Comparison of ENCODE assay signal across 9 mouse cellular contexts in the genomic region with DNA sequence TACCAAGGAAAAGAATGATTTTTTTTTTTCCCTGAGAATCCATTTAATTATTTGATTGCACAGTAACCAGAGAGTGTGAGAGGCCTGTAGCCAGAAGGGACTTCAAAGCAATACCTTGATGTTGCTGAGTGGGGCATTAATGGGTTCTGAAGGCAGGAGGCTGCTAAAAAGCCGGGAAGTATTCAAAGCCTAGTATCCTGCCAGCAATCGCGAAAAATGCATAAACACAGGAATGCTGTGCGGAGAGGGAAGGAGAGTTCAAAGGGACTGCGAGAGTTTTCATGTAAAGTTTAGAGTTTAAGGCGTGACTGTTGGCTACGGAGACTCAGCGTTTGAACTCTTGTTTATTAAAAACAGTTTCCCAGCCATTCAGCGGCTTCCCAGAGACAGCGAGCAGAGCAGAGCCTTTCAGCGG. TPM values are rescaled to one million over a fixed set of nuclear protein-coding genes. Genes with fewer than 3 reads are reported as not detected.
DNase-seq lines count a peak whose midpoint lies in the region; ATAC-seq and TF ChIP-seq lines count a peak whose summit lies in the region.
"Had no signal": no experiment of that assay in that cellular context is flagged by ENCODE, and none has a peak within 500 bp of the region (broad histone marks: within the 10 kb centered on the region; RNA-seq: fewer than 3 reads in every experiment).

No protein-coding gene starts in this region.

- intact Hi-C loops in gastrocnemius, adult 2 months (cut with DNase I) = no loop called here

- H3K27ac ChIP-seq in forebrain, embryonic 11.5 days (ENCODE audit: low read depth, low read length) = peak overlapping the region; percentile 3; the same call in 1 of the 2 replicates
- no peak overlapping the region for H3K27ac ChIP-seq in forebrain, postnatal 0 days (ENCODE audit: low read depth, low read length)
- no peak overlapping the region for H3K27ac ChIP-seq in hindbrain, postnatal 0 days
- H3K27ac ChIP-seq in midbrain, embryonic 12.5 days (replicated peaks) = 0 out of 2 replicates have a peak overlapping the region, but pooled peaks have one; percentile 20
- H3K27ac ChIP-seq in gastrocnemius, adult 2 months = no peak overlapping the region

- no peaks in the 10 kb centered on the region for H3K9me3 ChIP-seq in forebrain, embryonic 11.5 days (ENCODE audit: control insufficient read depth, low read length)
- H3K9me3 ChIP-seq in forebrain, postnatal 0 days (ENCODE audit: low read length) = no peaks in the 10 kb centered on the region
- no peaks in the 10 kb centered on the region for H3K9me3 ChIP-seq in hindbrain, postnatal 0 days (ENCODE audit: low read length)
- H3K9me3 ChIP-seq in midbrain, embryonic 12.5 days = no peaks in the 10 kb centered on the region

- peak overlapping the region; percentile 27; the same call in 1 of the 2 replicates for H3K9ac ChIP-seq in forebrain, embryonic 11.5 days (ENCODE audit: low read length)
- H3K9ac ChIP-seq in forebrain, postnatal 0 days = no peak overlapping the region
- no peak overlapping the region for H3K9ac ChIP-seq in hindbrain, postnatal 0 days (replicated peaks; ENCODE audit: low read length)
- no peak overlapping the region for H3K9ac ChIP-seq in midbrain, embryonic 12.5 days (replicated peaks)

- 4% methylated on average over 11 of the region's 11 CpGs for WGBS in forebrain, embryonic 11.5 days
- 1% methylated on average over 11 of the region's 11 CpGs for WGBS in forebrain, postnatal 0 days
- 9% methylated on average over 11 of the region's 11 CpGs for WGBS in hindbrain, postnatal 0 days
- WGBS in midbrain, embryonic 12.5 days = 2% methylated on average over 11 of the region's 11 CpGs

- H3K4me1 ChIP-seq in forebrain, embryonic 11.5 days (replicated peaks; ENCODE audit: control insufficient read depth, insufficient read depth, low read length) = no peaks in the 10 kb centered on the region; the same call in 1 of the 2 replicates
- no peaks in the 10 kb centered on the region for H3K4me1 ChIP-seq in forebrain, postnatal 0 days (ENCODE audit: insufficient read depth)
- H3K4me1 ChIP-seq in hindbrain, postnatal 0 days (ENCODE audit: insufficient read depth, low read length) = 0 out of 2 replicates have a peak, but pooled peaks cover 7% of the 10 kb centered on the region
- peaks cover 16% of the 10 kb centered on the region; the same call in 1 of the 2 replicates for H3K4me1 ChIP-seq in midbrain, embryonic 12.5 days

- peak; percentile 63 for ATAC-seq in forebrain, embryonic 11.5 days (replicated peaks; ENCODE audit: low FRiP score)
- no peak for ATAC-seq in forebrain, postnatal 0 days
- no peak for ATAC-seq in hindbrain, postnatal 0 days
- ATAC-seq in midbrain, embryonic 12.5 days (ENCODE audit: low FRiP score, low read depth) = no peak

- H3K36me3 ChIP-seq in forebrain, embryonic 11.5 days (ENCODE audit: control insufficient read depth, insufficient read depth, low read length) = no peaks in the 10 kb centered on the region
- no peaks in the 10 kb centered on the region for H3K36me3 ChIP-seq in forebrain, postnatal 0 days (ENCODE audit: insufficient read depth)
- no peaks in the 10 kb centered on the region for H3K36me3 ChIP-seq in hindbrain, postnatal 0 days (ENCODE audit: insufficient read depth, low read length)
- no peaks in the 10 kb centered on the region for H3K36me3 ChIP-seq in midbrain, embryonic 12.5 days

- TF ChIP-seq CTCF in forebrain, postnatal 0 days (IDR thresholded peaks at IDR 0.05; ENCODE audit: low read depth) = no peak
- TF ChIP-seq CTCF in hindbrain, postnatal 0 days (IDR thresholded peaks at IDR 0.05; ENCODE audit: low read depth) = no peak
- no peak for TF ChIP-seq CTCF in gastrocnemius, adult 2 months (IDR thresholded peaks at IDR 0.05)

- H3K4me2 ChIP-seq in forebrain, embryonic 11.5 days (ENCODE audit: low read depth, low read length, severe bottlenecking) = 0 out of 2 replicates have a peak overlapping the region, but pooled peaks have one; percentile 6
- H3K4me2 ChIP-seq in forebrain, postnatal 0 days (ENCODE audit: low read depth) = no peak overlapping the region
- H3K4me2 ChIP-seq in hindbrain, postnatal 0 days (ENCODE audit: low read depth, low read length) = 0 out of 2 replicates have a peak overlapping the region, but pooled peaks have one; percentile 16
- H3K4me2 ChIP-seq in midbrain, embryonic 12.5 days (replicated peaks) = peak overlapping the region; percentile 30

- DNase-seq in forebrain, embryonic 11.5 days (ENCODE audit: low spot score) = peak; percentile 55
- DNase-seq in forebrain, postnatal 0 days = no peak
- peak; percentile 57 for DNase-seq in embryo, embryonic 11 days
- peak; percentile 35 for DNase-seq in hindbrain, postnatal 0 days (ENCODE audit: low spot score)
- DNase-seq in layer of hippocampus, adult 18-20 months (ENCODE audit: low spot score in 2 of 2) = no peak
- no peak for DNase-seq in right cerebral cortex, postnatal 25 days
- no peak for DNase-seq in gastrocnemius, adult 2 months
- DNase-seq: left cerebral cortex, postnatal 4 days had no signal

- no peak overlapping the region; the same call in 1 of the 2 replicates for H3K4me3 ChIP-seq in forebrain, embryonic 11.5 days (ENCODE audit: low read depth, low read length)
- no peak overlapping the region for H3K4me3 ChIP-seq in forebrain, postnatal 0 days (ENCODE audit: low read depth, low read length)
- H3K4me3 ChIP-seq in hindbrain, postnatal 0 days (ENCODE audit: low read length) = no peak overlapping the region
- no peak overlapping the region for H3K4me3 ChIP-seq in midbrain, embryonic 12.5 days
- H3K4me3 ChIP-seq in gastrocnemius, adult 2 months = no peak overlapping the region

- H3K27me3 ChIP-seq in forebrain, embryonic 11.5 days (ENCODE audit: control insufficient read depth, insufficient read depth, low read length) = no peaks in the 10 kb centered on the region
- H3K27me3 ChIP-seq in forebrain, postnatal 0 days (ENCODE audit: insufficient read depth, low read length) = no peaks in the 10 kb centered on the region
- H3K27me3 ChIP-seq in hindbrain, postnatal 0 days (ENCODE audit: insufficient read depth, low read length) = no peaks in the 10 kb centered on the region
- H3K27me3 ChIP-seq in midbrain, embryonic 12.5 days = no peaks in the 10 kb centered on the region

RNA-seq across cellular contexts. Expression of a gene that starts 41.5 kb away (rescaled TPM):
- polyA plus RNA-seq in forebrain, embryonic 11.5 days (2014; fragmentation: Nextera tagmentation; extraction: Ambion mirVana) = 20.9 and 23.9 TPM in 2 replicates
- total RNA-seq in forebrain, postnatal 0 days (2014; rRNA removed) = 28.7 and 35.6 TPM in 2 replicates
- polyA plus RNA-seq in forebrain, postnatal 0 days (2015; fragmentation: Nextera tagmentation; extraction: Ambion mirVana) = 4.5 and 5.0 TPM in 2 replicates
- total RNA-seq in hindbrain, postnatal 0 days (2014; rRNA removed) = 31.8 and 38.0 TPM in 2 replicates
- polyA plus RNA-seq in hindbrain, postnatal 0 days (2015; fragmentation: Nextera tagmentation; extraction: Ambion mirVana) = 5.9 and 6.0 TPM in 2 replicates
- 19.8 and 28.1 TPM in 2 replicates for polyA plus RNA-seq in midbrain, embryonic 12.5 days (2016; fragmentation: Nextera tagmentation; extraction: Ambion mirVana)
- total RNA-seq in layer of hippocampus, adult 18-20 months (2021) = 10 to 100 TPM; 30.6 to 33.8 TPM
- total RNA-seq in gastrocnemius, adult 2 months (2021) = 1 to 10 TPM; 8.5 to 9.3 TPM

Comparison
In these comparisons a context has a peak if more than half of its experiments do, and no peak if none do; other contexts are left out.
1. DNase-seq: peak in forebrain, embryonic 11.5 days (single experiment), embryo, embryonic 11 days (single experiment) and hindbrain, postnatal 0 days (single experiment); none in forebrain, postnatal 0 days (single experiment), layer of hippocampus, adult 18-20 months (0 of 2), right cerebral cortex, postnatal 25 days (single experiment) and gastrocnemius, adult 2 months (single experiment).
2. H3K27ac ChIP-seq: peak in forebrain, embryonic 11.5 days (single experiment) and midbrain, embryonic 12.5 days (single experiment); none in forebrain, postnatal 0 days (single experiment), hindbrain, postnatal 0 days (single experiment) and gastrocnemius, adult 2 months (single experiment).